Mouse (Mus musculus): ENCODE measurements around the gene Bloc1s4. TPM values are rescaled to one million over a fixed set of nuclear protein-coding genes. Genes with fewer than 3 reads are reported as not detected.
A peak's percentile ranks its signal among the peaks of the same experiment; 100 is the strongest.
"Not testable (repeated sequence)": the region's sequence is repeated elsewhere in the genome, so short reads cannot be mapped to it uniquely, and the experiment has no call there.

The Bloc1s4 gene
- polyA plus RNA-seq (2015; fragmentation: Nextera tagmentation; extraction: Ambion mirVana), result 16.5 and 19.7 TPM in 2 replicates

DNA sequence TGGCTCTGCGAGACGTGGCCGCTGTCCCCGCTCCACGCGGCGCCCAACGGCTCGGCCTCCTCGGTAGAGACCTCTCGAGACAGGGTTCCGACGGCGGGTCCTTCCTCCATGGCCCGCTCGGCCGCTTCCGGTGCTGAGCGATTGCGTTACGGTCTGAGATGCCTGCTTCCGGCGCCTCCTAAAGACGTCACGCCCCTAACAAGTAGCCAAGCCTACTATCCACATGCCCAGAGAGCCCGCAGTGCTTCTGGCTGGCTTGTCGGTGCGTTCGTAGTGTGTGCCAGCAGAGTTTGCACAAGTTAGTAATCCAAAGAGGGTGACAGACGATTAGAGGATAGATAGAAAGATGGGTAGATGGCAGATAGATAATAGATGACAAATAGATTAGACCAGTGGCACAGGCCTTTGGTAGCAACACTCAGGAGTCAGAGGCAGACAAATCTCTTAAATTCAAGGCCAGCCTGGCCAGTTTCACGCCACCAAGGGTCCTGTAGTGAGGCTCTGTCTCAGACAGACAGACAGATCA is at the start of gene Bloc1s4:
Gene Bloc1s4 (minus strand): TSS at position 115 of the 526 bp plus-strand sequence.
- Histone ChIP-seq H3K4me1 (ENCODE audit: control insufficient read depth, insufficient read depth, low read length) (peaks cover 8% of the 10 kb centered on the region), H3K4me2 (ENCODE audit: low read depth, low read length) (peak within 1 kb of the TSS; percentile 88), H3K27ac (ENCODE audit: low read length) (no peak within 1 kb of the TSS), H3K4me3 (ENCODE audit: low read length) (peak within 1 kb of the TSS; percentile 95), H3K36me3 (ENCODE audit: control insufficient read depth, insufficient read depth, low read length) (no peaks in the 10 kb centered on the region), H3K27me3 (replicated peaks; ENCODE audit: control insufficient read depth, insufficient read depth, low read length) (no peaks in the 10 kb centered on the region), H3K9me3 (ENCODE audit: control insufficient read depth, low read length) (no peaks in the 10 kb centered on the region), H3K9ac (ENCODE audit: low read depth, low read length) (peak within 1 kb of the TSS; percentile 87)
- WGBS, result 4% methylated on average over 31 of the region's 31 CpGs
- peak; percentile 93 for ATAC-seq

GRCm38 (mm10) chr5:36797291-36797690 is 48.8 kb upstream of the Bloc1s4 start:
- Histone ChIP-seq H3K4me2 (ENCODE audit: low read depth, low read length) (peak overlapping the region; percentile 63), H3K9ac (ENCODE audit: low read depth, low read length) (peak overlapping the region; percentile 85), H3K9me3 (ENCODE audit: control insufficient read depth, low read length) (no peaks in the 10 kb centered on the region), H3K27ac (ENCODE audit: low read length) (0 out of 2 replicates have a peak overlapping the region, but pooled peaks have one; percentile 64), H3K4me3 (ENCODE audit: low read length) (peak overlapping the region; percentile 71), H3K4me1 (ENCODE audit: control insufficient read depth, insufficient read depth, low read length) (peaks cover 14% of the 10 kb centered on the region), H3K36me3 (ENCODE audit: control insufficient read depth, insufficient read depth, low read length) (no peaks in the 10 kb centered on the region), H3K27me3 (replicated peaks; ENCODE audit: control insufficient read depth, insufficient read depth, low read length) (no peaks in the 10 kb centered on the region)
- ATAC-seq, result peak; percentile 23
- WGBS, result 52% methylated on average over 8 of the region's 8 CpGs

DNA sequence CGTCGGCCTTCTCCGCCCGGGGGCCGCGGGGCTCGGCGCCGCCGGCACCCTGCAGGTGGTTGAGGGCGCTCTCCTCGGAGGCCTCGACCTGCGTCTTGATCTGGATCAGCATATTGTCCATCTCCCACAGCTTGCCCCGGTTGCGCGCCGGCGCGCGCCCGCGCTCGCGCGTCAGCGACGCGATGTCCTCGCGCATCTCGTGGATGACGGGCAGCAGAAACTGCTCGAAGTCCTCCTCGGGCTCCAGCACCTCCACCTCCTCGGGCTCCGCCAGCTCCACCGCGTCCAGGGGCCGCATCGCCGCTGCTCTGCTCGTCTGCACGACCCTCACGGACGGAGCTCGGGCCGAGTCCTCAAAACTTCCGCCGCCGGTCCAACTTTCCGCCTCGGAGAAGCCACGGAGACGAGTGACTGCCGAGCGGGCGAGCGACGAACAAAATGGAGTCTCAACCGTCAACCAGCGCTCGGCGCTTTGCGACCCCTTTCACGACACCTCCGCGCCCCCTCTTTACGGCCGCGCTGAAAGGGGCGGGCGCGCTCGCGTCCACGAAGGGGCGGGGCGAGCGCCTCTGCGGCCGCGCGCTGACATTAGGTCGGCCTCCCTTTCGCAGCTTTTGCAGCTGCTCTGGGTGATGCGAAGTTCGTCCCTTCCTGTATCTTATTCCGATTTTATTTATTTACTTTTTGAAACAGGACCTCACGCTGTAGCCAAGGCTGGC is 48.0 kb upstream of the Bloc1s4 start, which contains the start of gene Mrfap1:
Gene Mrfap1 (minus strand): TSS at position 477 of the 719 bp plus-strand sequence.
- peak; percentile 83 for ATAC-seq
- peak within 1 kb of the TSS; percentile 71 for H3K4me3 ChIP-seq (ENCODE audit: low read length)

GRCm38 (mm10) chr5:36795647-36796295 is 47.3 kb upstream of the Bloc1s4 start:
- H3K9ac ChIP-seq (ENCODE audit: low read depth, low read length), result peak overlapping the region; percentile 85
- H3K27me3 ChIP-seq (replicated peaks; ENCODE audit: control insufficient read depth, insufficient read depth, low read length); H3K36me3 ChIP-seq (ENCODE audit: control insufficient read depth, insufficient read depth, low read length); H3K9me3 ChIP-seq (ENCODE audit: control insufficient read depth, low read length): not testable (repeated sequence)
- peak; percentile 62 for ATAC-seq
- WGBS, result 3% methylated on average over 35 of the region's 37 CpGs
- H3K27ac ChIP-seq (ENCODE audit: low read length), result peak overlapping the region; percentile 95
- H3K4me2 ChIP-seq (ENCODE audit: low read depth, low read length), result peak overlapping the region; percentile 47
- H3K4me3 ChIP-seq (ENCODE audit: low read length), result peak overlapping the region; percentile 71
- H3K4me1 ChIP-seq (ENCODE audit: control insufficient read depth, insufficient read depth, low read length), result peaks cover 21% of the 10 kb centered on the region

More for the DNA sequence above, 48.0 kb upstream of the Bloc1s4 start, which contains the start of gene Mrfap1:
- not testable (repeated sequence) for H3K9me3 ChIP-seq (ENCODE audit: control insufficient read depth, low read length); H3K36me3 ChIP-seq (ENCODE audit: control insufficient read depth, insufficient read depth, low read length); H3K27me3 ChIP-seq (replicated peaks; ENCODE audit: control insufficient read depth, insufficient read depth, low read length)
- peak within 1 kb of the TSS; percentile 95 for H3K27ac ChIP-seq (ENCODE audit: low read length)
- under 1% methylated on average over 90 of the region's 90 CpGs for WGBS
- peak within 1 kb of the TSS; percentile 63 for H3K4me2 ChIP-seq (ENCODE audit: low read depth, low read length)
- peaks cover 21% of the 10 kb centered on the region for H3K4me1 ChIP-seq (ENCODE audit: control insufficient read depth, insufficient read depth, low read length)
- H3K9ac ChIP-seq (ENCODE audit: low read depth, low read length), result peak within 1 kb of the TSS; percentile 85

DNA sequence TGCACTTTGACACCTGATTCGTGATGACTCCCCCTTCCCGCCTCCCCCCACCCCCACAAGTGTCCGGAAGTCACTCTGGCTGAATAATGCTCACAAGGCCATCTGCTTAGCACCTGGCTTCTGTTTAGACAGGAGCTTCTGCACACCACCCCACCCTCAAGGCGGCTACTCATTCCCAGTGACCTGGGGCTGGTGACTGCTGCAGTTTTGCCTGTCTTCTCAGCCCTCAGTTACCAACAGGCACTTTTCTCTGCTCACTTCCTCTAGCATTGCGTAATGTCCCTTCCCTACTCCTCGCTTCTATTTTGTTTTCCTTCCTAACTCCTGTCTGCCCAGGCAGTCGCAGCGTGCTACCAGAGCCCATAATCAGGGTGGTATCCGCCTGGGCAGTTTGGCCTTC is 43.4 kb upstream of the Bloc1s4 start:
- no peaks in the 10 kb centered on the region for H3K9me3 ChIP-seq (ENCODE audit: control insufficient read depth, low read length)
- ATAC-seq, result no peak
- no peaks in the 10 kb centered on the region for H3K36me3 ChIP-seq (ENCODE audit: control insufficient read depth, insufficient read depth, low read length)
- peaks cover 15% of the 10 kb centered on the region for H3K4me1 ChIP-seq (ENCODE audit: control insufficient read depth, insufficient read depth, low read length)
- H3K27me3 ChIP-seq (replicated peaks; ENCODE audit: control insufficient read depth, insufficient read depth, low read length), result no peaks in the 10 kb centered on the region
- 68% methylated on average over 9 of the region's 9 CpGs for WGBS
- peak overlapping the region; percentile 19; the same call in 1 of the 2 replicates for H3K27ac ChIP-seq (ENCODE audit: low read length)
- H3K9ac ChIP-seq (ENCODE audit: low read depth, low read length), result no peak overlapping the region
- no peak overlapping the region for H3K4me2 ChIP-seq (ENCODE audit: low read depth, low read length)
- H3K4me3 ChIP-seq (ENCODE audit: low read length), result no peak overlapping the region

- Histone ChIP-seq H3K27ac (ENCODE audit: low read length) (no peak overlapping the region), H3K36me3 (ENCODE audit: control insufficient read depth, insufficient read depth, low read length) (no peaks in the 10 kb centered on the region), H3K4me1 (ENCODE audit: control insufficient read depth, insufficient read depth, low read length) (no peaks in the 10 kb centered on the region), H3K9ac (ENCODE audit: low read depth, low read length) (no peak overlapping the region), H3K27me3 (replicated peaks; ENCODE audit: control insufficient read depth, insufficient read depth, low read length) (no peaks in the 10 kb centered on the region), H3K9me3 (ENCODE audit: control insufficient read depth, low read length) (0 out of 2 replicates have a peak, but pooled peaks cover 4% of the 10 kb centered on the region), H3K4me2 (ENCODE audit: low read depth, low read length) (no peak overlapping the region), H3K4me3 (ENCODE audit: low read length) (no peak overlapping the region)
- WGBS, result 96% methylated on average over 5 of the region's 5 CpGs
- no peak for ATAC-seq
Observed at GRCm38 (mm10) chr5:36786052-36786451, 37.6 kb upstream of the Bloc1s4 start.

GRCm38 (mm10) chr5:36779512-36779911 is 31.1 kb upstream of the Bloc1s4 start:
- ATAC-seq, result no peak

DNA sequence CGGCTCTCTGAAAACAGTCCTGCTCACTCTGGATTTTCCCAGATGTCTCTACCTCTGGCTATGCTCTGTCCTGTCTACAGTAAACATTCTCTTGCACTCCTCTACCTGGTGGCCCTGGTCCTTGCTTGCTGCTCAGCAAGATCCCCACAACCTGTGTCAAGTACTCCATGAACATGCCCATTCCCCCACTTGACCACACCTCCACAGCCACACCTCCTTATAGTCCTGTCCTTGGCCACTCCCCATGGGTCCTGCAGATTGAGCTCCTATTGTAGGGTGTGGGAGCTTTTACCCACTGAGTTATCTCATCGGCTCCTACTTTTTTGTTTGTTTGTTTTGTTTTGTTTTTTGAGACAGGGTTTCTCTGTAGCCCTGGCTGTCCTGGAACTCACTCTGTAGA is 30.5 kb upstream of the Bloc1s4 start:
- Histone ChIP-seq H3K9me3 (ENCODE audit: control insufficient read depth, low read length) (no peaks in the 10 kb centered on the region), H3K4me3 (ENCODE audit: low read length) (no peak overlapping the region), H3K9ac (ENCODE audit: low read depth, low read length) (no peak overlapping the region), H3K4me1 (ENCODE audit: control insufficient read depth, insufficient read depth, low read length) (no peaks in the 10 kb centered on the region), H3K27me3 (replicated peaks; ENCODE audit: control insufficient read depth, insufficient read depth, low read length) (no peaks in the 10 kb centered on the region), H3K4me2 (ENCODE audit: low read depth, low read length) (no peak overlapping the region), H3K27ac (ENCODE audit: low read length) (no peak overlapping the region), H3K36me3 (ENCODE audit: control insufficient read depth, insufficient read depth, low read length) (no peaks in the 10 kb centered on the region)
- WGBS, result 92% methylated on average over 1 of the region's 2 CpGs
- ATAC-seq, result no peak

More at GRCm38 (mm10) chr5:36779512-36779911, 31.1 kb upstream of the Bloc1s4 start:
- no peak overlapping the region for H3K9ac ChIP-seq (ENCODE audit: low read depth, low read length)
- no peaks in the 10 kb centered on the region for H3K36me3 ChIP-seq (ENCODE audit: control insufficient read depth, insufficient read depth, low read length)
- no peaks in the 10 kb centered on the region for H3K4me1 ChIP-seq (ENCODE audit: control insufficient read depth, insufficient read depth, low read length)
- no peaks in the 10 kb centered on the region for H3K9me3 ChIP-seq (ENCODE audit: control insufficient read depth, low read length)
- no peaks in the 10 kb centered on the region for H3K27me3 ChIP-seq (replicated peaks; ENCODE audit: control insufficient read depth, insufficient read depth, low read length)
- no peak overlapping the region for H3K4me2 ChIP-seq (ENCODE audit: low read depth, low read length)
- H3K27ac ChIP-seq (ENCODE audit: low read length), result no peak overlapping the region
- no peak overlapping the region for H3K4me3 ChIP-seq (ENCODE audit: low read length)
- WGBS, result 88% methylated on average over 2 of the region's 2 CpGs

DNA sequence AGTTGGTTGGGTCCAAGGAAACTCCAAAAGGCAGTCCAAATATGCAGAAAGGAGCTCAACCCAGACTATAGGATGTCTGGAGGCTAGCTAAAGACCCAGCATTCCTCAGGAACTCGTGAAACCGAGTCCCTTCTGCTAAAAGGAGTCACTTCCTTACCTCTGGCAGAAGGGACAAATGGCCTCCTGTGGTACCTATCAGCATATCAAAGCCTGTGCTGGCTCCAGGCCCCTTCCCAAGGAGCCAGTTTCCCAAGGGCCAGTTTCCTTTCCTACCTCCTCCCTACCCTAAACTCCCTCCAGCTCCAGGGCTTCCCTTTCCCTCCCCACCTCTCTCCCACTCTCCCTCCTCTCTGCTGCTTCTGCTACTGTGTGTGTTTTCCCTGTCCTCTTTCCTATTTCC is 28.7 kb upstream of the Bloc1s4 start:
- H3K27me3 ChIP-seq (replicated peaks; ENCODE audit: control insufficient read depth, insufficient read depth, low read length), result no peaks in the 10 kb centered on the region
- H3K36me3 ChIP-seq (ENCODE audit: control insufficient read depth, insufficient read depth, low read length), result no peaks in the 10 kb centered on the region
- no peak overlapping the region for H3K4me3 ChIP-seq (ENCODE audit: low read length)
- no peaks in the 10 kb centered on the region for H3K9me3 ChIP-seq (ENCODE audit: control insufficient read depth, low read length)
- no peak overlapping the region for H3K9ac ChIP-seq (ENCODE audit: low read depth, low read length)
- no peak overlapping the region for H3K27ac ChIP-seq (ENCODE audit: low read length)
- H3K4me1 ChIP-seq (ENCODE audit: control insufficient read depth, insufficient read depth, low read length), result no peaks in the 10 kb centered on the region
- ATAC-seq, result no peak
- no peak overlapping the region for H3K4me2 ChIP-seq (ENCODE audit: low read depth, low read length)
- 20% methylated on average over 2 of the region's 2 CpGs for WGBS

All from intestine, embryonic 16.5 days (tissue).